Mouse (Mus musculus) midbrain, embryonic 12.5 days (tissue): ENCODE measurements around the gene Ssna1. TPM values are rescaled to one million over a fixed set of nuclear protein-coding genes. Genes with fewer than 3 reads are reported as not detected.

Experiments used
- ATAC-seq: fragments of 200-750 bp; cut with Nextera tagmentation; 2 replicates; pipeline ENCODE4 v1.8.0; 2017; ENCODE audit warnings: low read depth, moderate TSS enrichment, moderate library complexity; ENCODE audit not compliant: low FRiP score
- H3K27ac ChIP-seq: fragments of 300-500 bp; sonication (generic); replicated peaks from 2 replicates; pipeline ENCODE4 v1.5.1; 2016; ENCODE audit warnings: mild to moderate bottlenecking
- H3K27me3 ChIP-seq: fragments of 300-500 bp; sonication (generic); 2 replicates; pipeline ENCODE4 v1.6.1; 2016; ENCODE audit warnings: mild to moderate bottlenecking
- H3K36me3 ChIP-seq: fragments of 300-500 bp; sonication (generic); 2 replicates; pipeline ENCODE4 v1.6.1; 2016
- H3K4me1 ChIP-seq: fragments of 300-500 bp; sonication (generic); 2 replicates; pipeline ENCODE4 v1.6.1; 2016
- H3K4me2 ChIP-seq: fragments of 300-500 bp; sonication (generic); replicated peaks from 2 replicates; pipeline ENCODE4 v1.6.1; 2016; ENCODE audit warnings: mild to moderate bottlenecking, moderate library complexity
- H3K4me3 ChIP-seq: fragments of 300-500 bp; sonication (generic); 2 replicates; pipeline ENCODE4 v1.5.1; 2016; ENCODE audit warnings: mild to moderate bottlenecking
- H3K9ac ChIP-seq: fragments of 300-500 bp; sonication (generic); replicated peaks from 2 replicates; pipeline ENCODE4 v1.6.1; 2016; ENCODE audit warnings: mild to moderate bottlenecking, moderate library complexity
- H3K9me3 ChIP-seq: fragments of 300-500 bp; sonication (generic); 2 replicates; pipeline ENCODE4 v1.6.1; 2016; ENCODE audit warnings: mild to moderate bottlenecking
- WGBS: fragments of 180-500 bp; shearing (Covaris S2); methylation state at CpG from one replicate; pipeline ENCODE4 v1.1.7; 2016; 5-methylcytosine and 5-hydroxymethylcytosine counted together
- polyA plus RNA-seq: library from polyadenylated mRNA; unstranded; fragments of >200 nt; fragmentation: Nextera tagmentation; extraction: Ambion mirVana; gene quantifications from 2 replicates; pipeline ENCODE4 v1.2.1, GENCODE M21; 2016

Gene Ssna1
- polyA plus RNA-seq, 1 experiment from 2014 or later: 216 TPM

- ATAC-seq: peak; percentile 97
- peak overlapping the region; percentile 72 for H3K4me3 ChIP-seq
- peak overlapping the region; percentile 52 for H3K4me2 ChIP-seq
- H3K36me3 ChIP-seq: peaks cover 12% of the 10 kb centered on the region
- no peaks in the 10 kb centered on the region for H3K9me3 ChIP-seq
- peak overlapping the region; percentile 60 for H3K9ac ChIP-seq
- peak overlapping the region; percentile 97 for H3K27ac ChIP-seq
- H3K4me1 ChIP-seq: peaks cover 22% of the 10 kb centered on the region
- whole genome bisulfite sequencing: 2% methylated on average over 39 of the region's 41 CpGs
- H3K27me3 ChIP-seq: peaks cover 11% of the 10 kb centered on the region
These were observed 47.2 kb downstream of the Ssna1 start for GRCm38 (mm10) chr2:25224766-25225752.

- peaks cover 12% of the 10 kb centered on the region for H3K36me3 ChIP-seq
- under 1% methylated on average over 17 of the region's 17 CpGs for WGBS
- H3K27ac ChIP-seq: peak within 1 kb of the TSS; percentile 97
- H3K4me3 ChIP-seq: peak within 1 kb of the TSS; percentile 72
- peaks cover 5% of the 10 kb centered on the region; the same call in 1 of the 2 replicates for H3K27me3 ChIP-seq
- peaks cover 22% of the 10 kb centered on the region for H3K4me1 ChIP-seq
- peak within 1 kb of the TSS; percentile 96 for H3K4me2 ChIP-seq
- ATAC-seq: no peak
- H3K9ac ChIP-seq: peak within 1 kb of the TSS; percentile 81
- H3K9me3 ChIP-seq: no peaks in the 10 kb centered on the region
These were observed 47.8 kb downstream of the Ssna1 start, which contains the start of gene Tubb4b for GRCm38 (mm10) chr2:25224492-25224765. Tubb4b (minus strand) TSS chr2:25224702.

- Histone ChIP-seq H3K27ac (peak overlapping the region; percentile 89), H3K4me2 (peak overlapping the region; percentile 96), H3K36me3 (peaks cover 12% of the 10 kb centered on the region), H3K4me1 (peaks cover 20% of the 10 kb centered on the region), H3K9ac (peak overlapping the region; percentile 81), H3K27me3 (no peaks in the 10 kb centered on the region), H3K4me3 (peak overlapping the region; percentile 72), H3K9me3 (no peaks in the 10 kb centered on the region)
- WGBS: 2% methylated on average over 52 of the region's 53 CpGs
- peak; percentile 14 for ATAC-seq
These were observed 48.4 kb downstream of the Ssna1 start for GRCm38 (mm10) chr2:25223681-25224491.

GRCm38 (mm10) chr2:25221331-25221772 is 50.9 kb downstream of the Ssna1 start:
- no peak overlapping the region for H3K27ac ChIP-seq
- no peak overlapping the region for H3K4me2 ChIP-seq
- no peaks in the 10 kb centered on the region for H3K27me3 ChIP-seq
- H3K9me3 ChIP-seq: no peaks in the 10 kb centered on the region
- no peak overlapping the region for H3K4me3 ChIP-seq
- peaks cover 12% of the 10 kb centered on the region for H3K36me3 ChIP-seq
- H3K4me1 ChIP-seq: peaks cover 18% of the 10 kb centered on the region
- ATAC-seq: no peak
- no peak overlapping the region for H3K9ac ChIP-seq
- 75% methylated on average over 5 of the region's 5 CpGs for WGBS

Other genes with a start within 250 kb of the Ssna1 start
- 102 and 104 TPM in 2 replicates for gene Nsmf, start 218.1 kb downstream of the Ssna1 start, polyA plus RNA-seq
- not detected in 2 replicates for gene Entpd8, start 192.1 kb downstream of the Ssna1 start, polyA plus RNA-seq
- not detected in 2 replicates for gene Noxa1, start 177.3 kb downstream of the Ssna1 start, polyA plus RNA-seq
- 91.2 and 92.1 TPM in 2 replicates for gene Nrarp, start 91.7 kb downstream of the Ssna1 start, polyA plus RNA-seq
- 1.4 and 1.6 TPM in 2 replicates for gene Tor4a, start 75.6 kb downstream of the Ssna1 start, polyA plus RNA-seq
- 118 and 123 TPM in 2 replicates for gene Nelfb, start 60.9 kb downstream of the Ssna1 start, polyA plus RNA-seq
- not detected in 2 replicates for gene Stpg3, start 57.8 kb downstream of the Ssna1 start, polyA plus RNA-seq
- 0.21 and 1.6 TPM in 2 replicates for gene Fam166a, start 53.7 kb downstream of the Ssna1 start, polyA plus RNA-seq
- 460 and 476 TPM in 2 replicates for gene Tubb4b, start 47.7 kb downstream of the Ssna1 start, polyA plus RNA-seq
- not detected in 2 replicates for gene Slc34a3, start 38.1 kb downstream of the Ssna1 start, polyA plus RNA-seq
- gene Rnf224, start 35.7 kb downstream of the Ssna1 start, polyA plus RNA-seq: not detected in 2 replicates
- gene Rnf208, start 30.2 kb downstream of the Ssna1 start, polyA plus RNA-seq: 31.9 and 35.3 TPM in 2 replicates
- not detected in 2 replicates for gene Cysrt1, start 30.0 kb downstream of the Ssna1 start, polyA plus RNA-seq
- gene AL732309.1, start 25.6 kb downstream of the Ssna1 start, polyA plus RNA-seq: 5.1 and 5.2 TPM in 2 replicates
- 20.6 and 23.6 TPM in 2 replicates for gene Tmem203, start 17.0 kb downstream of the Ssna1 start, polyA plus RNA-seq
- gene Tprn, start 9.8 kb downstream of the Ssna1 start, polyA plus RNA-seq: 10.1 and 10.2 TPM in 2 replicates
- gene Anapc2, start within 50 bp of the Ssna1 start, polyA plus RNA-seq: 143 and 144 TPM in 2 replicates
- gene Tmem210, start 15.7 kb upstream of the Ssna1 start, polyA plus RNA-seq: not detected in 2 replicates
- not detected in 2 replicates for gene Lrrc26, start 17.5 kb upstream of the Ssna1 start, polyA plus RNA-seq
- 6.1 and 8.2 TPM in 2 replicates for gene Grin1, start 46.7 kb upstream of the Ssna1 start, polyA plus RNA-seq
- 72.2 and 72.9 TPM in 2 replicates for gene Man1b1, start 59.9 kb upstream of the Ssna1 start, polyA plus RNA-seq
- 19.5 and 20.5 TPM in 2 replicates for gene Dpp7, start 83.9 kb upstream of the Ssna1 start, polyA plus RNA-seq
- 2.9 and 7.4 TPM in 2 replicates for gene Uap1l1, start 93.2 kb upstream of the Ssna1 start, polyA plus RNA-seq
- 52.1 and 52.3 TPM in 2 replicates for gene Sapcd2, start 99.9 kb upstream of the Ssna1 start, polyA plus RNA-seq
- 0.20 TPM in 2 replicates for gene Entpd2, start 123.4 kb upstream of the Ssna1 start, polyA plus RNA-seq
- gene Npdc1, start 126.9 kb upstream of the Ssna1 start, polyA plus RNA-seq: 216 and 221 TPM in 2 replicates
- gene Fut7, start 150.8 kb upstream of the Ssna1 start, polyA plus RNA-seq: 0.09 TPM in 1 of 2 replicates, not detected in the other
- 9.4 and 10.3 TPM in 2 replicates for gene Abca2, start 156.3 kb upstream of the Ssna1 start, polyA plus RNA-seq
- 2.5 and 2.9 TPM in 2 replicates for gene Clic3, start 184.4 kb upstream of the Ssna1 start, polyA plus RNA-seq
- 42.9 and 48.6 TPM in 2 replicates for gene Paxx, start 188.7 kb upstream of the Ssna1 start, polyA plus RNA-seq
- gene Ptgds, start 197.6 kb upstream of the Ssna1 start, polyA plus RNA-seq: 1.5 and 1.8 TPM in 2 replicates
- not detected in 2 replicates for gene Lcn12, start 221.5 kb upstream of the Ssna1 start, polyA plus RNA-seq
- gene Fbxw5, start 228.3 kb upstream of the Ssna1 start, polyA plus RNA-seq: 104 and 112 TPM in 2 replicates
- gene C8g, start 229.3 kb upstream of the Ssna1 start, polyA plus RNA-seq: 5.1 and 5.3 TPM in 2 replicates